Mouse (Mus musculus): ENCODE data around the gene Glb1. TPM values are rescaled to one million over a fixed set of nuclear protein-coding genes. Genes with fewer than 3 reads are reported as not detected.
"Not testable (repeated sequence)": the region's sequence is repeated elsewhere in the genome, so short reads cannot be mapped to it uniquely, and the experiment has no call there.

Gene Glb1
- 27.0 and 29.1 TPM in 2 replicates for polyA plus RNA-seq (2015; fragmentation: Nextera tagmentation; extraction: Ambion mirVana)

DNA sequence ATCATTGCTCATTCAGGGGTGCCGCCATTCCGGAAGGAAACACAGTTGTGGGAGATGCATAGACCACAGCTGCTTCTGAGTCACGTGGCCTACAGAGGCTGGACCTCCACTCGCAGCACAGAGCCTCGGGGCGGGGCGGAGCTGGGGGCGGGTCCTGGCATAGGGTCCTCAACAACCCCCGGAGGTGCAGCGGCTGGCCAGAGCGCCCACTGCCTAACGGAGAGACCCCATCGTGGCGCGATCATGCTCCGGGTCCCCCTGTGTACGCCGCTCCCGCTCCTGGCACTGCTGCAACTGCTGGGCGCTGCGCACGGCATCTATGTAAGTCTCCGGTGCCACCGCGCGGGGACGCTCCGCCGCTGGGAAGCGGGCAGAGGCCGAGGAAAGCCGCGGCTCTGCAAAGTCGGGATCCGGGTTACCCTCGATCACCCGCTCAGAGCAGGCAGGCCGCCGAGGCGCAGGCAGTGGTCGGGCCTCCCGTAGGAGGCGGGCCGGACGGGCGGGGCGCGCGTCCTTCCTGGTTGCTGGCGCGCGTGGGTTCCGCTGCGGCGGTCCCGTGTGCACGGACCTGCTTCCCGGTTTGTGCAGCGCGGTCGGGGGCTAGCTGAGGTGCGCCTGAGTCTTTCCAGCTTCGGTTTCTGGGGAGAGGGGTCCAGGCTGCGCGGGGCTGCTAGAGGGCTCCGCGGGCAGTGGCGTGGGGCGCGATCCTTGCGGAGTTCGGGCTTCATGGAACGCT, at the start of gene Glb1, which contains the start of gene Tmppe:
Glb1 (plus strand) TSS at position 128 of the 736 bp plus-strand sequence.
Tmppe (plus strand) TSS at position 157 of the 736 bp plus-strand sequence.
- Histone ChIP-seq H3K4me3 (peak within 1 kb of the TSS; percentile 84), H3K9me3 (peaks cover 11% of the 10 kb centered on the region; the same call in 1 of the 2 replicates), H3K4me1 (replicated peaks) (peaks cover 12% of the 10 kb centered on the region), H3K36me3 (peaks cover 23% of the 10 kb centered on the region), H3K9ac (peak within 1 kb of the TSS; percentile 87), H3K4me2 (peak within 1 kb of the TSS; percentile 81), H3K27me3 (no peaks in the 10 kb centered on the region), H3K27ac (peak within 1 kb of the TSS; percentile 91)
- ATAC-seq (ENCODE audit: low FRiP score) = peak; percentile 98
- WGBS = 0% methylated on average over 73 of the region's 73 CpGs

DNA sequence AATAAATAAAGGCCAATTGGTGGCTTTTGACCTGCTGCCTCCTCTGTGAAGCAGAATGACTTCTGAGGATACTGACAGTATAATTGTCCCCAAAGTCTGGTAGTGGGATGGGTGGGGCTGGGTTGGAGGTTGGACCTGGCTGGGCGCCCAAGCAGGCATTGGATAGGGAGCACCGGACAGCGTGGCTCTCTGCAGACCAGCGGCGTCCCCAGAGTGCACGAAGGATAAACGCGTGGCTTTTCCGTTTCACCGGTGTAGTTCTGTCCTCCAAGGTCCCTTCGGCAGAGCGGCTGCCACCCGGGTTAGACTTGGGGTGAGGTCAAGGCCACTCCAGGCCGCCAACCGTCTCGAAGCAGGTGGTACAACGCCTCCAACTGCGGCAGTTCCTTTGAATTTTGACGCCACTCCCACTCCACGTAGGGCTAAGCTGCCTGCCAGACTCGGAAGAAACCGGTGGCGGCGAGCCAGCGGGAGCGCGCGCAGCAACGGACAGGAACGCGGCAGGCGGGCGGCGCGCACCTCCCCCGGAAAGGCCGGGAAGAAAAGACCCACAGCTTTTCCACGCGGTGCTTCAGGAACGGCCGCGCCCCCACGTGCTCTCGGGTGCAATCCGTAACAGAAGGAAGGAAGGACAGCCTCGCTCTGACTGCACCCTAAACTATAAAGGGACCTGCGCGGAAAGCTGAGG, 32.9 kb upstream of the Glb1 start:
- Histone ChIP-seq H3K4me3 (peak overlapping the region; percentile 55), H3K9ac (peak overlapping the region; percentile 77), H3K4me2 (peak overlapping the region; percentile 92), H3K36me3 (no peaks in the 10 kb centered on the region), H3K9me3 (no peaks in the 10 kb centered on the region), H3K27me3 (peaks cover 15% of the 10 kb centered on the region; the same call in 1 of the 2 replicates), H3K4me1 (replicated peaks) (peaks cover 11% of the 10 kb centered on the region), H3K27ac (no peak overlapping the region)
- peak; percentile 87 for ATAC-seq (ENCODE audit: low FRiP score)
- under 1% methylated on average over 47 of the region's 48 CpGs for WGBS

GRCm38 (mm10) chr9:114368471-114368858, 32.4 kb upstream of the Glb1 start:
- Histone ChIP-seq H3K9ac (peak overlapping the region; percentile 77), H3K27ac (no peak overlapping the region), H3K4me3 (peak overlapping the region; percentile 55), H3K27me3 (peaks cover 15% of the 10 kb centered on the region; the same call in 1 of the 2 replicates), H3K4me2 (peak overlapping the region; percentile 92), H3K36me3 (no peaks in the 10 kb centered on the region), H3K4me1 (replicated peaks) (peaks cover 11% of the 10 kb centered on the region), H3K9me3 (no peaks in the 10 kb centered on the region)
- WGBS = 14% methylated on average over 12 of the region's 12 CpGs
- no peak for ATAC-seq (ENCODE audit: low FRiP score)

GRCm38 (mm10) chr9:114369389-114369788, 31.5 kb upstream of the Glb1 start:
- H3K9ac ChIP-seq; H3K9me3 ChIP-seq; H3K27ac ChIP-seq; ATAC-seq (ENCODE audit: low FRiP score); H3K4me3 ChIP-seq; H3K4me2 ChIP-seq; H3K36me3 ChIP-seq: not testable (repeated sequence)
- H3K27me3 ChIP-seq = peaks cover 15% of the 10 kb centered on the region; the same call in 1 of the 2 replicates
- WGBS = 57% methylated on average over 5 of the region's 5 CpGs
- H3K4me1 ChIP-seq (replicated peaks) = peaks cover 11% of the 10 kb centered on the region

- not testable (repeated sequence) for H3K9me3 ChIP-seq; ATAC-seq (ENCODE audit: low FRiP score); H3K36me3 ChIP-seq; H3K4me3 ChIP-seq; H3K9ac ChIP-seq; H3K27ac ChIP-seq; H3K27me3 ChIP-seq; H3K4me2 ChIP-seq
- 30% methylated on average over 5 of the region's 5 CpGs for WGBS
- peaks cover 11% of the 10 kb centered on the region for H3K4me1 ChIP-seq (replicated peaks)
These were observed 29.2 kb upstream of the Glb1 start for GRCm38 (mm10) chr9:114371717-114372116.

DNA sequence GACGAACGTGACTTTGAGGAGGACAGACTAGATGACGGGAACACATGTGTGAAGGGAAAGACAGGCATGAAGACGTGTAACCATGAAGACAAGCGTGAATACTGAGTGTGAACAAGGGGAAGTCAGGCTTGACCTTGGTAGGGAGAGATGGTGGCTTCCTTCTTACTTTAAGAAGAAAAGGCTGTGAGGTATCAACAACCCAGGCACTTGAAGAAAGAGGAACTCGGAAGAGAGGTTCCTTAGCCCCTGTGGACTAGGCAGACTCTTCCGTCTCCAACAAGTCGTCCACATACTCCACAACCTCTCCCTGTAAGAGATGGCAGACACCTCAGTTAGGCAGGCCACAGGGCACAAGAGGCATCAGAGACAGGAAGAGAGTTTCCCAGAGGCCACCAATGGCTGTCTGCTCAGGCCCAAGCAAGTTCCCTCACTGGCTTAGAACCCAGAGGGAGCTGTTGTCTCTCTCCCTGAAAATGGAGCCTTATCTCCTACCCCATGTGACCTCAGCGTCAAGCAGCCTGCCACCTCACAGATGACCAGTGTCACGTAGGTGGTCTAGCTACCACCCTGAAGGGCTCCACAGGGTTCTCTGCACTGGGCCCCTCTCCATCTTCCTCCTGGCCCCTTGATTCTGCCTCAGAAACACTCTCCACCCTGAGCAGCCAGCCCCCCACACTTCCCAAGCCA, 25.5 kb upstream of the Glb1 start:
- no peak overlapping the region for H3K27ac ChIP-seq
- H3K4me2 ChIP-seq = no peak overlapping the region
- no peaks in the 10 kb centered on the region; the same call in 1 of the 2 replicates for H3K36me3 ChIP-seq
- H3K27me3 ChIP-seq = no peaks in the 10 kb centered on the region
- H3K4me3 ChIP-seq = no peak overlapping the region
- H3K4me1 ChIP-seq (replicated peaks) = no peaks in the 10 kb centered on the region
- no peaks in the 10 kb centered on the region for H3K9me3 ChIP-seq
- H3K9ac ChIP-seq = no peak overlapping the region
- WGBS = 93% methylated on average over 10 of the region's 10 CpGs
- ATAC-seq (ENCODE audit: low FRiP score) = no peak

GRCm38 (mm10) chr9:114377168-114377567, 23.7 kb upstream of the Glb1 start:
- no peak overlapping the region for H3K4me2 ChIP-seq
- H3K4me3 ChIP-seq = no peak overlapping the region
- no peak overlapping the region for H3K9ac ChIP-seq
- H3K27me3 ChIP-seq = no peaks in the 10 kb centered on the region
- H3K9me3 ChIP-seq = no peaks in the 10 kb centered on the region
- no peaks in the 10 kb centered on the region for H3K4me1 ChIP-seq (replicated peaks)
- 91% methylated on average over 10 of the region's 10 CpGs for WGBS
- no peaks in the 10 kb centered on the region; the same call in 1 of the 2 replicates for H3K36me3 ChIP-seq
- H3K27ac ChIP-seq = no peak overlapping the region
- ATAC-seq (ENCODE audit: low FRiP score) = no peak

- no peak overlapping the region for H3K27ac ChIP-seq
- H3K4me3 ChIP-seq = no peak overlapping the region
- ATAC-seq (ENCODE audit: low FRiP score) = no peak
- no peaks in the 10 kb centered on the region; the same call in 1 of the 2 replicates for H3K36me3 ChIP-seq
- H3K4me2 ChIP-seq = no peak overlapping the region
- H3K9me3 ChIP-seq = no peaks in the 10 kb centered on the region
- no peak overlapping the region for H3K9ac ChIP-seq
- no peaks in the 10 kb centered on the region for H3K4me1 ChIP-seq (replicated peaks)
- WGBS = 85% methylated on average over 12 of the region's 12 CpGs
- H3K27me3 ChIP-seq = no peaks in the 10 kb centered on the region
These were observed 21.0 kb upstream of the Glb1 start for GRCm38 (mm10) chr9:114379871-114380270.

DNA sequence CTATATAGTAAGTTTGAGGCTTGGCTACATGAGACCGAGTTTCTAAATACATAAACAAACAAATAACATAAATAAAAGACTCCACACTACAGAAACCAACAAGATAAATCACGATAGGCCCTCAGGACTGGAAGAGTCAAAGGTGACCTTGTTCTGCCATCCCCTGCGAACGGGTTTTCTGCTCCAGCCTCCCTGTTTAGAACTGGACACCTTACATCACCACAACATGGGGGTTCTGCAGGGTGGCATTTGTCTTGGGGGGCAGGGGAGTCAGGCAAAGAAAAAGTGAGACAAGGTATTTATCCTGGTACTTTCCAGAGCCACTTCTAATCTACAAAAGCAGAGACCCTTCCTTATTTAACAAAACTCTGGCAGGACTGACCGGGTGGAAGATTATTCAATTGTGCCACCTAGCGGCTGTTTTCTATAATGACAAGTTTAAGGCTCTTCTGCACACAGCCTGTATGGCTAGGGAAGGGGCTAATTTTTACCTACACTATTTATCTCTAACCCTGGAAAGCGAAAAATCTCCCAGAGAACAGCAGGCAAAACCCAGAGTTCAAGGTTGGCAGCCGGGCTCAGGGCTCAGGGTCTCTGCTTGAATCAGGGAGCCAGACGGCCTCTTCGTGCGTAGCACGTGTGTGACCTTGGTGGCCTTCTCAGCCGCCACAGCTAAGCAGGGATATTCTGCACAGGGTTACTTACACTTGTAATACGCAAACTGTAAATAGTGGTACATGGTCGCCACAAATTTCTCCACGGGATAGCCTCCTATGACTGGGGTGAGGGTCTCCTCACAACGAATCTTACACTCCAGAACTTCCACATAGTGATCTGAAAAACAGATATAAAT, 19.8 kb upstream of the Glb1 start:
- Histone ChIP-seq H3K4me3 (no peak overlapping the region), H3K4me2 (no peak overlapping the region), H3K4me1 (replicated peaks) (no peaks in the 10 kb centered on the region), H3K27ac (no peak overlapping the region), H3K9me3 (no peaks in the 10 kb centered on the region), H3K36me3 (no peaks in the 10 kb centered on the region; the same call in 1 of the 2 replicates), H3K9ac (no peak overlapping the region), H3K27me3 (no peaks in the 10 kb centered on the region)
- ATAC-seq (ENCODE audit: low FRiP score) = peak; percentile 61; the same call in 1 of the 2 replicates
- 69% methylated on average over 17 of the region's 17 CpGs for WGBS

DNA sequence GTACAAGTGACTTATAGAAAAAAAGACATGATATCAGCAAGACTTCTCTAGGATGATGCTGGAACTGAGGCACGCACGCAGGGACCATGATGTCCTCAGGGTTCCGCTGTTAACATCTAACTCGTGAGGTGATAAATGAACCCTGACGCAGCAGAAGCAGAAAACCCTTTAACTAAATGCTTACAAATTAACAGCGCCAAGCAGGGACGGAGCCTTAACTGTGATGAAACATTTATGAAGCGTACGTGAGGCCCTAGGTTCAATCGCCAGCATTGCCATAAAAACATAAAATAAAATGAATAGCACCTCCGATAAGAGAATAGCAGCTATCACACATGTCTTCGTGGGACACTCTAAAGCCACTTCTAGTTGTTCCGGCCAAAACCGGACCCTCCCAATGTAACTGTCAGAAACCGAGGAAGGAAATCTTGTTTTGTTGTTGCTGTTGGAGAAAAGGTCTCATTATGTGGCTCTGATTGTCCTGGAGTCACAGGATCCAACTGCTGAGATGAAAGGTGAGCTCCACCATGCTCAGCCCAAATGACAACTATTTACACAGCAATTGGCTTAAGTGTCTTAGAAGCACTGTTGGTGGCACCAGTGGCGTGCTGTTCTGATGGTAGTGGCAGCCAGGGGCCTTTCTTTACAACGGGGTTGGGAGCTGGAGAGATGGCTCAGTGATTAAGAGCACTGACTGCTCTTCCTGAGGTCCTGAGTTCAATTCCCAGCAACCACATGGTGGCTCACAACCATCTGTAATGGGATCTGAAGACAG, 17.8 kb upstream of the Glb1 start:
- no peak overlapping the region for H3K4me2 ChIP-seq
- no peaks in the 10 kb centered on the region; the same call in 1 of the 2 replicates for H3K36me3 ChIP-seq
- 87% methylated on average over 17 of the region's 17 CpGs for WGBS
- no peaks in the 10 kb centered on the region for H3K9me3 ChIP-seq
- no peak overlapping the region for H3K27ac ChIP-seq
- no peaks in the 10 kb centered on the region for H3K27me3 ChIP-seq
- H3K9ac ChIP-seq = no peak overlapping the region
- H3K4me1 ChIP-seq (replicated peaks) = no peaks in the 10 kb centered on the region
- no peak overlapping the region for H3K4me3 ChIP-seq
- ATAC-seq (ENCODE audit: low FRiP score) = no peak

- Histone ChIP-seq H3K27me3 (no peaks in the 10 kb centered on the region), H3K4me2 (no peak overlapping the region), H3K4me1 (replicated peaks) (no peaks in the 10 kb centered on the region), H3K9ac (no peak overlapping the region), H3K9me3 (no peaks in the 10 kb centered on the region), H3K4me3 (no peak overlapping the region), H3K27ac (no peak overlapping the region), H3K36me3 (no peaks in the 10 kb centered on the region; the same call in 1 of the 2 replicates)
- ATAC-seq (ENCODE audit: low FRiP score) = no peak
- WGBS = 90% methylated on average over 24 of the region's 24 CpGs
These were observed 16.2 kb upstream of the Glb1 start for GRCm38 (mm10) chr9:114384691-114385090.
